Mouse (Mus musculus): Measurements from ENCODE around the gene Incenp.

- TF ChIP-seq CTCF (IDR thresholded peaks at IDR 0.05; ENCODE audit: borderline replicate concordance, insufficient read depth, low read length) (no peak), POLR2A (IDR thresholded peaks at IDR 0.05; ENCODE audit: low read depth, low read length) (no peak)
Observed at GRCm38 (mm10) chr19:9886348-9886747, 13.0 kb downstream of the Incenp start.

Measured in embryonic fibroblast, embryonic 13.5 days (primary cell).